Mouse (Mus musculus) liver (tissue): ENCODE results near the gene Agpat3.
"Not testable (repeated sequence)": the region's sequence is repeated elsewhere in the genome, so short reads cannot be mapped to it uniquely, and the experiment has no call there.

Experiments
- DNase-seq: peaks from one replicate; pipeline ENCODE4 v3.0.0-alpha.2; 2020; ENCODE audit warnings: mixed read lengths

Agpat3 gene

DNA sequence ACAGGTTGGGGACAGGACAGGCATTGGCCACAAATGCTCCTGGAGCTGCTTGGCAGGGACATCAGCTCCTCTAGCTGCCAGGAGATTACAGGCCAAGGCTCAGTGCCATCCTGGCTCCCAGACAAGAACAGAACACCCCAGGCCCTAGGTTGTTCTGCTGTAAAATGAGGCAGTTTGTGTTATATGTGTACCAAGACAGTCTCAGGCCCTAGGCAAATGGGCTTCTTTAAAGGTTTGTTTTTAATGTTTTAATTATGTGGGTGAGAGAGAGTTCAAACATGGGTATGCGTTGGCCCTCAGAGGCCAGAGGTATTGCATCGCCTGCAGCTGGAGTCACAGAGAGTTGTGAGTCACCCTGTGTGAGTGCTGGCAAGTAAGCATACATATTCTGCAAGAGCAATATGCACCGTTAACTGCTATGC, 8.0 kb upstream of the Agpat3 start:
- no peak for DNase-seq

DNA sequence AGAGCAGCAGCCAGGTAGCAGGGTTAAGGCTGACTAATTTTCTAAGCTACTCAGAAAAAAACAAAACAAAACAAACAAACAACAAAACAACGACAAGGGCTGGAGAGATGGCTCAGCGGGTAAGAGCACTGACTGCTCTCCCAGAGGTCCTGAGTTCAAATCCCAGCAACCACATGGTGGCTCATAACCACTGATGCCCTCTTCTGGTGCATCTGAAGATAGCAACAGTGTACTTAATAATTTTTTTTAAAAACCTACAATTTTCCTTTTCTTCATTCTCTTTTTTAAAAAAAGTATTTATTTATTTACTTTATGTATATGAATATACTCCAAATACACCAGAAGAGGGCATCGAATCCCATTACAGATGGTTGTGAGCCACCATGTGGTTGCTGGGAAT, 6.7 kb upstream of the Agpat3 start:
- not testable (repeated sequence) for DNase-seq

DNA sequence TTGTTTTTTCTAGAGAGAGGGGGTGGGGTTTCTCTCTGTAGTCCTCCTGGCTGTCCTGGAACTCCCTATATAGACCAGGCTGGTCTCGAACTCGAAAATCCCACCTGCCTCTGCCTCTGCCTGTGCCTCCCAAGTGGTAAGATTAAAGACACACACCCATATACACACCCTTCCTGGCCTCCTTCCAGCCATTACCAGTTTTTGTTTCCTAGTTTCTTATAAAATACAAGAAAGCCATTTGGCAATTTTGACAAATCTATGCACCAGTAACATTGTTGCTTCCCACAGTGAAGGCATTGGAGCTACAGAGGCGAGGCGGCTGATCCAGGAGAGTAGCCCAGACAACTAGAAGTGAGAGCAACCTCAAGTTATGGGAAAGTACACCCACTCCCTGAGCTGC, 6.0 kb upstream of the Agpat3 start:
- DNase-seq: no peak

DNA sequence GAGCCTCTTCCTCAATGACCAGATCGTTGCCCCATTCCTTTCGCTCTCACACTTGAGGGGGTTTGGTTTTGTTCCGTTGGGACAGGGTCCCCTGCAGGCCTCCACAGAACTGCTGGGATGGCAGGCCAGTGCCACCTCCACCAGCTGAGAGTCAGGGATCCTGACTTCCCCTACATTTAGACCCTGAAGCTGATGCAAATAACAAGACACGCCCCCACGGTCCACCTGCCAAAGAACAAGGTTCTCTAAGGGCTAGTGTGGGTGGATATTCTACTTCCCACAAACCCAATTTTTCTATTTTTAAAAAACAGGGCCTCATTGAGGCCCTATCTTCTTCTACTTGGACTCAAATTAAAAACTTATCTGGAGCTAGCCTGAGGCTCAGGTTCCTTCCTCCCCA, 5.5 kb upstream of the Agpat3 start:
- DNase-seq: no peak

DNA sequence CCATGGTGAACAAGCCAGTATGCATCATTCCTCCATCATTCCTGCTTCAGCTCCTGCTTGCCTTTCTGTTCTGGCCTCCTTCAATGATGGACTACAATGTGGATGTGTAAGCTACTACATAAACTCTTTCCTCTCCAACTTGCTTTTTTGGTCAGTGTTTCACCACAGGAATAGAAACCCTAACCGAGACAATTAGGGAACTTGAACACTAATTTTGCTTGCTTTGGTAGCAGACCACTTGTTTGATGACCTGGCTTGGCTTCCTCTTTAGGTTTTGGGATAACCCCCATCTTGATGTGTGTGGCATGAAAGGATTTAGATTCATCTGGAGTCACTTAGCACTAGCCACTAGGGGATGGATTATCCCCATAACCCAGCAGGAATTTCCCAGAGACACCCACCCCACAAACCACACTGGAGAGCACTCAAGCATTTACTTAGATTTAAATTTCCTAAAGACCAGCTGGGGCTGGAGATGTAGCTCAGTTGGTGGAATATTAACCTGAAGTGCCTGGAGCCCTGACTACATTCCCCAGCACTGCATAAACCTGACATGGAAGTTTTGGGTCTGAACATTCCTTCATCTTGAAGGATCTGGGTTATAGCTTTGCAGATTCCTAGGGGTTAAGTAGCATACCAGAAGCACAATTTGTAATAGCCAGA, 3.8 kb upstream of the Agpat3 start:
- DNase-seq: no peak

DNA sequence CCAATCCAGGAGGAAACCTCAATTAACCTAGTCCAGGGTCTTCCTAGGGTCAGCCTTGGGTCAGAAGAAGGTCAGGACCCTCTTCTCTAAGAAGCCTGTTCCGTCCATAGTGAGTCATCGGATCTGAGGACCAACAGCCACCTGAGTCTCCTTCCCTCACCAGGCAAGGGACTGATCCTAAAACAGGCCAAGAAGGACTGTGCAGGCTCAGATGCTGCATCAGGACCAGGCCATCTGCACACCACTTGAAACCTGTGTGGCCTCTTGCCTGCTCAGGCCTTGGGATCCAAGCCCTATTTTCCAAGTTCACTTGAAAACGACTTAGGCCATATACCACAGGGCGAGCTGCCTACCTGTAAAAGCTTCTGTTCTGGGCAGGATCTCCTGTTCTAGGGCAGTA, 907 bp upstream of the Agpat3 start:
- DNase-seq: no peak

DNA sequence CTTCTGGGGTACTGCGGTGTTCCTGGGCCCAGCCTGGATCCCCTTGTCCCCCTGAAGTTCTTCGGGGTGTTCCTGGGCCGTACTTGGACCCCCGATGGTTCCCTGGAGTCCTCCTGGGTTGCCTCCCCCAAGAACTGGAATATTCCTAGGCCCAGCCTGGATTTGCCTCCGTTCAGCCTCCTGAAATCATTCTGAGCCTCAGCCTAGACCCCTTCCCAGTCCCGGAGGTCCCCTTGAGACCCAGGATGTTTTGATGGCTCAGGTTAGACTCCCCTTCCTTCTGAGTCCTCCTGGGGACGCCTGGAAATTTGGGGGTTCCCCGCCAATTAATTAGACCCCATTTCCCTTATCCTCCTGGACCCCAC, 359 bp upstream of the Agpat3 start:
- no peak for DNase-seq

DNA sequence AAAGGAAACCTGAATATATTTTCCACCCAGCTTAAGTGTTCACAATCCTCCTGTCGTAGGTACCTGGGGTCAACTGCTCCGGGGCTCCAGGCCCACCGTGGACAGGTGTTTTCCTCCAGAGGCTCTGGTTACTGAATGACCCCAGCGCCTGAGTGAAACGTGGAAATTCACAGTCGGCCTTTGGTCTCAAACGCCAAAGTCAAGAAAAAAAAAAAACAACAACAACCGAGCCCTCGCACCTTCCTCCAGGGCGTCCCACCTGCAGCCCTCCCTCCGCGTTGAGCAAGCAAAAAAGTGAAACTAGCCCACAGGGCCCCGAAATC, 764 bp downstream of the Agpat3 start:
- no peak for DNase-seq

DNA sequence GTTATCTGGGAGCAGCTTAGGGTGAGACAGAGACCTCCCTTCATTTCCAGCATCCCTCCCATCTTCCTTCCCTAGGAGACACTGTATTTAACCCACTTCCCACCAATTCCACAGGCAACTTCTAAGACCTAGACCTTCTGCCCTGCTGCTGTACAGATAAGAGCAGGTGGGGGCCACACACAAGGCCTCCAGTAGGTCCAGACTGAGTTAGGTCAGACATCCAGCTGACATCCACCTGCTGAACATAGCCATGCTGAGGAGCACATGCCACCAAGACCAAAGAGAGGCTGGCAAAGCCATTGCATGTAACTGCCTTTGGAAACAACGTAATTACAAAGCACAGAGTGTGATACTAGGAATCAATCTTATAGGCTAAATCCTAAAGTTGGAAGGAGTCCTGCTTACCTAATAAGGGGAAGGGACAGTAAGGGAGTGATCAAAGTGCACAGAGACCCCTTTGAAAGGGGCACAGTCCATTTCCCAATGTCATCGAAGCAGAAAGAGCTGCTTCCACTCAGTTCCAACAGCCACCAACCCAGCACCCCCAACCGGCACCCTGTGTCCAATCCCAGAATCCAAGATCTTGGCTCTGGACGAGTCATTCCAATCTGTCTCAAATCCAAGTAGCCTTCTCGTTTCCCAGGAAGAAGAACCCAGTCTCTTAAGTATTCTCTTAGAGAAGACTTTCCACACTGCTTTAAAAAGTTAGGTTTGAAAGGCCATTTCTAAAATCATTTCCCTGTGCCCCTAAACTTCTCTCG, 1.3 kb downstream of the Agpat3 start:
- no peak for DNase-seq

DNA sequence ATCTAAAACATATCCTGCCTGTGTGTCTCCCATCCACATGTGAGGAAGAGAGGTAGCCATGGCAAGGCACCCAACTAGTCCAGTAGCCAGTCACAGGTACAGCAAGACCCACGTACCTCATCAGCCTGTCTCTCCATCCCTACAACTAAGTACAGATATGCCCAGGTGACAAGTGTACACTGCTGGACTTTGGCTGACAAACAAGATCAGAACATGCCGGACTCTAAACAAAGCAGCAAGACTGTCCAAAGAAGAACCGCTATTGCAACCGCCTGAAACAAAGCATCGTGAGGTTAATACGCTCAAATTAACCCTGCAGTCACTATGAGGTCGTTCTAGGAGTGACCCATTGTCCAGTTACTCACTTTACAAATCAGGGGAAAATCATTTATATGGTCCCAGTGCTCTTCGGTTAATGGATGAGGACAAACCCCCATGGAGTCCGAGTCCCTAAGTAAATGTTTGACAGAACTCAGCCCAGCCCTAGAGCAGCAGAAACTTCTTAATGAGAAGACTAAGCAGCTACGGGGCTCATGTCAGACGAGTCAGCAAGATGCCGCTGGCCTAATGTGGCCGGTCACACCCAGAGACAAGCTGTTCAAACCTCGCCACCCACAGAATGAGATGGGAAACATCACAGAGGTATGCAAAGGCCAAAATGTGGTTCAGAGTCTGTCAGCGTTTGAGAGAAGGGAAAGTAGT, 2.7 kb downstream of the Agpat3 start:
- DNase-seq: no peak

DNA sequence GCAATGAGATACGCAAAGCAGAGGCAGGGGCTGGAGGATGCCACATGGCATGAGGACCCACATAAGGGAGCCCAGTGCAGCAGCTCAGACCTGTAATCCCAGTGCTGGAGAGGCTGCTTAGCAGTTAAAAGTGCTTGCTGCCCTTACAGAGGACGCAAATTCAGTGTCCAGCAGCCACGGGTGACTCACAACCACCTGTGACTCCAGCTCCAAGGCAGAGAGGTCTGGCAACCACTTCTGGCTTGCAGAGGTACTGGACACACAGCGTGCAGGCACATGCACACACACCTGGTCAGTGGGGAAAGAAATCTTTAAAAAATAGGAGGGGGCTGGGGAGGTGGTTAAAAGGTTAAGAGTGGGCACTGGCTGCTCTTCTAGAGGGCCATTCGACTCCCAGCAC, 4.1 kb downstream of the Agpat3 start:
- no peak for DNase-seq

DNA sequence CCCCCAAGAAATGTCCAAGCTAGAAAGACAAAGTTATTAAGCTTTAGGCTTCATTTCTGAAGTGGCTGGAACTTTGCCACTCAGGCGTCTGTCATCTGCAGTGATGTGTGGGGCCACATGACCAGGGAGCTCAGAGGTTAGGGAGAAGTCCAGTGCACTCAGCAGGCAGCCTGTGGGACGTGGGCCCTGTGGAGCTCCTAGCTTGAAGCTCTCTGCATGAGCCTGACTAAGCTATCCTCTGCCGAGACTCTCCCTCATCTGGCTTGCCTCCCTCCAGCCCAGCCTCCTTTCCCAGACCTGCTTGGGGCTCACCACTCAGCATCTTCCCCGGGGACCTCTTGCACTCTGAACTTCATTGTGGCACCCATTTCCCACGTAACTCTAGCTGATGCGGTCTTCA, 4.8 kb downstream of the Agpat3 start:
- DNase-seq: no peak

DNA sequence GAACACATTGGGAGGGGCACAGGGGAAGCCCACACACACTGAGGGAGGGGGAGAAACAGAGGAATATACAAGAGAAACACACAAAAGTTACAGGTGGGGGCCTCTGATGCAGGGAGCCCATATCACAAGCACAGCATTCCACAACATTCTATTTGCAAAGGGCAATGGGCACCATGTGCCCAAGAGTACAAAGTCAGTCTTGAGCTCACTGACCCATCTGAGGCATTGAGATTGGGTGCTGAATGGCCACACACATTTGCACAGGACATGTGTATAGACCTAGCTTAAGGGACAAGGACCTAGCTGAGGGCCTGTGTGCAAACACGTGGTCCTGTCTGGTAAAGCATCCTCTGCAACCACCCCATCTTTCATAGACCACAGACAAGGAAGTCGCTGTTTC, 6.8 kb downstream of the Agpat3 start:
- no peak for DNase-seq

DNA sequence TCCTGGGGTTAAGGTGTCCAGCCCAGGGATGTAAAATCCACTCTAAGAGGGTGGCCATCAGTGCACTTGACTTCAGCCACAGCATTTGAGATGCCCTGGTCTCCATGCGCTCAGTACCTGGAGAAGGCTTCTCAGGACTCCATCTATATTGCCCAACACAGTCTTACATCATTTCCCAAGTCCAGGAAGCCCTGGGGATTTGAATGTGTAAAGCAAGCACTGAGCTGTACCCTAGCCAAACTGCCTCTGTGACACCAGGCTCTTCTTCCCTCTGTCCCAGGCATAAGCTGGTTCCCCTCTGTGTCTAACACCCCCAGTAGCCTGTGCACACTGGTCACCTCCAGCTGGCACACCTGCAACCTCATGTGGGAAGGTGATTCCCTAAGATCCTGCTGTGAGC, 10.2 kb downstream of the Agpat3 start:
- no peak for DNase-seq

DNA sequence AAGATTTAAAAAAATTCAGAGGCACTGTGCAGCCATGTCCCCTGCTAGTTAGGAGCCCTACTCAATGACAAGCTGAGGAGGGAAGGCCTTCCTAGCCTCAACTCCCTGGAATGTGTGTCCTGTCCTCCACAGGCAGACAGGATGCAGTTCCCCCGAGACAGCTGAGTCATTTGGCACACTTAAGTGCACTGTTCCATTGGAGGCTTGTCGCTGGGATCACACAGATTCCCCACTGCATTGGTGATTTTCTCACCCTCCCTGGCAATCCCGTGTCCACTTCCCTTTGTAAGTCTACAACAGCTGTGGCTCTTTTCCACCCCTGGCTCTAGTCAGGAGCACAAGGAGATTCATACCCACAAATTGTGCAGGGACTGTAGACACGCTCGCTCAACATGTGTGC, 14.1 kb downstream of the Agpat3 start:
- no peak for DNase-seq

DNA sequence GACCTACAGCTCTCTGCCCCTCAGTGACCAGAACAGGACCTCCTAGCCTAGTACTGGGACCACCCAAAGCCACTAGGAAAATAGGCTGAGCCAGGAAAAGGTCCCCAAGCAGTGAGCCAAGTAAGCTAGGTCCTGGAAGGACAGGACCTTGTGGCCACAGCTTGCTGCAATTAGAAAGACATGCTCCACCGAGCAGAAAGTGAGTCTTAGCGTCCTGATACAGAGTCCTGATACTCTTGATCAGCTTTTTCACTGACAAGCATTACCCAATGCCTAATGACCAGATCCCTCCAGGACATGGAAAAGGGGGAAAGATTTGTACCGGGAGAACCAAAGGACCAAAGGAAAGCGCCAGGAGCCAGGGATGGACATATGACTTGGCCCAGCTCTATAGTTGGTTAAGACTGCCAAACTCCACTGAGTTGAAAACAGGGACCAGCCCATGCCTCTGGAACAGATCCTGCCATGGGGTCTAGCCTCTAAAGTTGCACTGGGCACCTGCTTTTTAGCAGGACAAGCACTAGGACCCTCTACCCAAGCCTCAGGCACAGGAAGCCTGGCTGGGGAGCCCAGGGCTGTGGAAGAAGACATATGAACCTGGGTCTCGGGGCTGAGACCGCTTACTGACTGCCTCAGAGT, 17.2 kb downstream of the Agpat3 start:
- no peak for DNase-seq

DNA sequence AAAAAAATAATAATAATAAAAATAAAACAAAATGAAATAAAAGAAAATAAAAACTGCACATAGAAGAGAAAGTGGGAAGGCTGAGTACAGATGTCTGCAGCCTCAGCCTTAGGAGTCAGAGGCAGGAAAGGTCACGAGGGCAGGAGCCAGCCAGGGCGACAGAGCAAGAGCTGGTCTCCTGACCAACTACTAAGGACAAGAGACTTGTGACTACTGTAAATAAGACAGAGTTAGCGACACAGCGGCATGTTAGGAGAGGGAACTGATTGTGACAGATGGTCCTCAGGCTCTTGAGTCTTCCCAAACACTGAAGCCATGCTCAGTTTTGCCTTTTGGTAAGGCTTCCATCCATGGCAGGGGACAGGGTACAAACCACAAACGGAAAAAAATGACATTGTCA, 20.7 kb downstream of the Agpat3 start:
- no peak for DNase-seq

DNA sequence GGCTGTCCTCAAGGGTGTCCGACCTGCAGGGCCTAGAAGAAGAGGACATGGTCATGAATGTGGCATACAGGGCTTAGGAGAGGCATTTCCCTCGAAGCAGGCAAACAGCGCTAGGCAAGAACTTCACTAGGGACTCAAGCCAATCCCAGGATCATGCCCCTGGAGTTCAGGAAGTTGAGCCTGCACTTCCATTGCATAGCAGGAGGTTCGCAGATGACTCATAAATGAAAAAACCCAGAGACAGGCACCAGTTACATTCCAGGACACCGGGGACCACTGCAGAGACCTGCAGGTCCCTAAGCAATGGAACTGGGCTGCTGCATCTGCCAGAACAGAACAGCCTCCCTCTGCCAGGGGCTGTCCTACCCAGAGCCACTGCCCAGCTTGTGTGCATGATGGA, 23.0 kb downstream of the Agpat3 start:
- DNase-seq: no peak

DNA sequence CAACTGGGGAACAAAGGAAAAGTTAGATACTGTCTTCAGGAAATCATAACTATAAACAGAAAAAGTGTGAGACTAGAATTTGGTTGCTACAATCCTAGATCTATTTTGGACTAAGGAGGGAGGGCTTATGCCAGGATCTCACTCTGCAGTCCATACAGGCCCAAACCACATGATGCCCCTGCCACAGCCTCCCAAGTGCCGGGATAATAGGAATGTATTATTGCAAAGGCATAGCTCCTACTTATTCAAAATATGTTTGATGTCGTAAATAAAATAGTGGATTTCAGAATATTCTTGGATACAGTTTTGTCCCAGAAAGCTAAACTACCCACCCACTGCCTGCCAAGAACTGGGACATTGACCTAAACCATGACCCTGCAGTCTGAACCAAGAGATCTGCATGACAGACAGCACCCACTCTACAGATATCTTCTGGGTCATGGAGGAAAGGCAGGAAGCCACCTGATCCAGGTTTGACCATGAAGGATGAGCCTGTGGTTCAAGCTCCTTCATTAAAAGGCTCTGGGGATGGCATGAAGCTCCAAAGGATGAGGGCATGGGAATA, 24.2 kb downstream of the Agpat3 start:
- DNase-seq: no peak

DNA sequence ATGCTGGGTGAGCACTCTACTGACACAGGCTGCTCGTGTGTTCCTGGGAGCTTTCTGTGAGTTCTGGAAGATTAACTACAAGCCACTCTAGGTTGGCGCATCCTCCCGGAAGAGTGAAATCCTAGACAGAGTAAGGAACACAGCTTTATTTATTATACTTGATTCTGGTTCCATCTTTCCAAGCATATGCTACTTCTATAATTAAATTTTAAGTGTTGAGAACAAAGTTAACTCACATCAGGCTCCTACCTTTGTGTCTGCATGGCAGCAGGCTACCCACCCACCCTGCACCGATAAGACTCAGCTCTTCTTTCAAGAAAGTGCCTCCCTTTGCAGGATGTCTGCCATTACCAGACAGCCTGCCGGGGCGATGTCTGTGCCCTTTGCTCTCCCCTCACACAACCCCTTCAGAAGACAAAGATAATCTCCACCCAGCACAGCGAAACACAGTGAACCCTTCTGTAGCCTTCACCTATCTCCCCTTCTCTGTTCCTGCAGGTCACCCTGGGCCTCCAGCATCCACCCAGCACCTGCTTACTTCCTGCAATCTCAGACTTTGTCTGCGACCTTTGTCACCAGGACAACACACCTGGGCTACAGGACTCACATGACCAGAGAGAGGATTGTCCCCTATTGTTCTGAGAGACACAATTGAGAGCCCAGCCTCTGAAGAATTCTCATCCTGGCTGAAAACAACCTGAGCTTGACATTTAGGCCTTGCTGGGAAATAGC, 26.2 kb downstream of the Agpat3 start:
- no peak for DNase-seq

DNA sequence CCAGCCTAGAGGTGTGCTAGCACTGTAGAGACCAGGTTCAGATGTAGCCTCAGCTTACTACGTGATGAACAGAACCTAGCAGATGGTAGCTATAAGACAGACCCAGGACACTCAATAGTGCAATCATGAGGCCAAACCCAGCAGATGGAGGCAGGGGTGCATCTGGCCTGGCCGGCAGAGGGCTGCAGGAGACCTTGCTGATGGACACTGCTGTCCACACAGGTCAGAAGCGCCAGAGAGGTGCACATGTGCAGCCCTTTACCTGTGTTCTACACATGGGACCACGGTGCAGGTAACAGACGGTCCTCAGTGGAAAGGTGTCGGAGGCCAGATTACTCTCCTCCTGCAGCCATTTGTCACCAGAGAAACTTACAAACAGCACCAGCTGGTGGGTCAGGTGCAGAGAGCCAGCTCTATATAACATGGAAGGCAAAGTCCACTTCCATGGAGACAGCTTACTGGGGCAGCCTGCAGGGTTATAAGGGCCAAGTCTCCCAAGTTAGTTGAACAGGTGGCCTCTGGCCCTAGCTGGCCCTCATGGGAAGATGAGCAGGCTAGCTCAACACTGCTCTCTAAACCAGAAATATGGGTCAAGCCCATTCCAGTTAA, 27.6 kb downstream of the Agpat3 start:
- no peak for DNase-seq

DNA sequence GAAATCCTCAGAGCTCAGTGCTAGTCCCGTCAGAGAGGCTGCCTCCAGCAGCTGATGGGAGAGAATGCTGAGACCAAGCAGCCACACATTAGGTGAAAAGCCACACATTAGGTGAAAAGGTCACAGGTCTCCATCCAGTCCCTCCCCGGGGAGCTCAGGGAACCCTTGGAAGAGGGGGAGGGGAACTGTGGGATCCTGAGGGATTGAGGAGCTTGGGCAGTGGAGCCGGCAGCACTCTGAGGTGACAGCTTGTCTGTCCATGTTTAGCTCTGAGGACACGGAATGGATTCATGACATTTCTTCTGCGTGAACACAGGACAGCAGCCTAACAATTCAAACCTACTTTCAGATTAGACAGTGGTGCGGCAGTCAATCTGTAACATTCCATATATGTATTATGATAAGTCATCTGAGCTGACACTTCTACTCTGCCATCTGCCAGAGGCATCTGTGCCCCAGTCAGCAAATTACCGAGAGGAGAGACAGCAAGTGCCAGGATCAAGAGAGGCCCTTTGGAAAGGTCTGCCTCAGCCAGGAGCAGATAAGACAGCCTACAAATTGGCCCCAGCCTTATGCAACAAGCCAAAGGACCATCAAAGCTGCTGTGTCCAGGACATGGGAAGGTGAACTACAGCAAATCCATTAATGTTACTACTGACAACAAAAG, 28.9 kb downstream of the Agpat3 start:
- no peak for DNase-seq
